Mouse (Mus musculus) kidney, adult 2 months (tissue): ENCODE data around the gene Prdm16.

Source experiments
- CTCF ChIP-seq: fragments of 200-500 bp; conservative IDR thresholded peaks from 2 replicates; pipeline ENCODE4 v1.5.1; 2011; ENCODE audit warnings: low read depth, mild to moderate bottlenecking, control low read depth, low read length, moderate library complexity, mixed read lengths; ENCODE audit not compliant: insufficient read depth, insufficient read length
- POLR2A ChIP-seq: fragments of 200-500 bp; IDR thresholded peaks from one replicate; pipeline ENCODE4 v1.6.1; 2011; ENCODE audit warnings: low read depth, low read length, control low read depth

DNA sequence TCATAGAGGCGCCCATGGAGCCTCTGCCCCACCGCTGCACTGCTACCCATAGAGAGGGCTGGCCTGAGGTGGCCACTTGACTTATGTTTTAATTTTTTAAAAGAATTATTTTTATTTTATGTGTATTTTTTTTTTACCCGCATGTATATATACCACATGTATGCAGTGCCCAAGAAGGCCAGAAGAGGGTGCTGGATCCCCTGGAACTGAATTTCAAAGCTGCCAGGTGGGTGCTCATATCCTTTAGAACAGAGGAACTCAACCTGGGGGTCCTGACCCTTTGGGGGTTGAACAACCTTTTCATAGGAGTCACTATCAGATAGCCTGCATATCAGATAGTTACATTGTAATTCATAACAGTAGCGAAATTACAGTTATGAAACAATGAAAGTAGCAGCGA lies 281.3 kb downstream of the Prdm16 start:
- TF ChIP-seq POLR2A = no peak
- 0 out of 2 replicates have a peak, but pooled peaks have one; percentile 9 for TF ChIP-seq CTCF
